Mouse (Mus musculus) liver (tissue): ENCODE data around the gene Ing4.

Source experiments
- DNase-seq: peaks from one replicate; pipeline ENCODE4 v3.0.0-alpha.2; 2020; ENCODE audit warnings: mixed read lengths

Gene Ing4

DNA sequence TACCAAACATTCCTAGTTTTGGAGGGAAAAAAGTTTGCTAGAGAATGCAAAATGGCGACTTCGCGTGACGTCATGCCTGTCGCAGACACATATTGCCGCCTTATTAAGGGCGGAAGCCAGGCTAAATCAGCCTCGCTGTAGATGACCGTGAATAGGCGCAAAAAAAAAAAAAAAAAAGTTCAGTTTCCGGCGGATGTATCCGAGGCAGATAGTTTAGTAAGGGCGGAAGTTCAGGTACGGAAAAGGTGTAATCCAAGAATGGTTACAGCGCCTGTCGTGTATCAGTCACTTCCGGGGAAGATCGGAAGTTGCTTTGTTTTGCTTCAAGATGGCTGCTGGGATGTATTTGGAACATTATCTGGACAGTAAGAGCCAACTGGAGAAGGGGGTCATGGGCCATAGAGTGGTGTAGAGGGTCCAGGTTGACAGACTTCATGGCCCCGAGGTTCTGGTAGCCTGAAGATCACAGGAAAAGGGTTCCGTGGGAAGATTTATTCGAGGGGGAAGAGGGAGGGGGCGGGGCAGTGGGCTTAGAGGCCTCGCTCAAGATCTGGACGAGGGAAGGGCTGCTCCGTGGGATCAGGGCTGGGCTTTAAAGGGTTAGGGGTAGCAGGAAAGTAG is at the start of gene Ing4:
TSS of gene Ing4 (plus strand) at position 228 of the 621 bp plus-strand sequence.
- DNase-seq: peak; percentile 88

DNA sequence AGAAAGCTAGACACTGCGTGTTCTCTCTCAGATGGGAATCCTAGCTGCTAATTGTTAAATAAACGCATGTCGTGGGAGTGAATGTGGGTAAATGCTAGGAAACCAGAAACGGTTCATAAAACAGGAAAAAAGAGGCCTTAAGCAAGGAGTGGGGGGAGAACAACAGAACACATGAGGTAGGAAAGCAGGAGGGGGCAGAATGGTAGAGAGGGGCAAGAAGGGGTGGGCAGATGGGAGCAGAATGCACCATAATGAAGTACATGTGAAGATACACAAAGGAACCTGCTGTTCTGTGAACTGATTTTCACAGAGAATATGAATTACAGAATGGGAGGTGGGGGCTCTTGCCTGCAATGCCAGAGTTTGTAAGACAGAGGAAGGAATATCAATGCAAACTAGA is 47.3 kb upstream of the Ing4 start:
- DNase-seq: no peak

- DNase-seq: no peak
These were observed 46.2 kb upstream of the Ing4 start for GRCm38 (mm10) chr6:124993365-124993764.

DNA sequence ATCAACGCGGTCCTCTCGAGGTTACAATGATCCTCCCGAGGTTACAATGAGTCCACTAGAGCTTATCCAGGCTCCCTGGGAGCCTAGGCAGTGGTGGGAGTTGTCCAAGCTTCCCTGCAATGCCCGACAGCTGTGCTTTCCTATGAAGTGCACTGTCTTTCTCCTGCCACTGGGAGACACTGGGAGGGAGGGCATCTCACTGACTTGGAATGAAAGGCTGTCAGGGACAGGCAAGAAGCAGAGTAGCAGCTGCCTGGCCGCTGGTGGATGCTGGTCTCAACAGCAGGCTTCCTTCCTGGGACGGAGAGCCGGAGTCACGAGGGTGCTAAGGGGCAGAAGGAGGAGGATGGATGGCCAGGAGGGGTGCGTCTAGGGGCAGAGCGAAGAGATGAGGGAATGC is 45.7 kb upstream of the Ing4 start:
- no peak for DNase-seq

DNA sequence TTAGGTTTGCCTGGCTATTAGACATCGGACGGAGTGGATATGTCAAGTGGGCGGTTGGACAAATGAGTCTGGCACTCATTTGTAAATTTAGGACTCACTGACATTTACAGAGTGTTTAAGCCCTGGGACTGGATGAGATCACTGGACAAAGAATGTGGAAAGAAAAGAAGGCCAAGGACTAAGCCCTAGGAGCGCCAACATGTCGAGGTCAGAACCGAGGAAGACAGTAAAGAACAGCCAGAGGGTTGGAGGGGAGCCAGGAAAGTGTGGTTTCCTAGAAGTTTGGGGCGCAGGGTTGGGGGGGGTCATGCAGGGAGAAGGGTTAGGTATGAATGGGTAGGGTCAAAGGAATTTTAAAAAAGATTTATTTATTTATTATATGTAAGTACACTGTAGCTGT is 44.3 kb upstream of the Ing4 start:
- no peak for DNase-seq

GRCm38 (mm10) chr6:124995831-124996403 is 43.6 kb upstream of the Ing4 start:
- no peak for DNase-seq

DNA sequence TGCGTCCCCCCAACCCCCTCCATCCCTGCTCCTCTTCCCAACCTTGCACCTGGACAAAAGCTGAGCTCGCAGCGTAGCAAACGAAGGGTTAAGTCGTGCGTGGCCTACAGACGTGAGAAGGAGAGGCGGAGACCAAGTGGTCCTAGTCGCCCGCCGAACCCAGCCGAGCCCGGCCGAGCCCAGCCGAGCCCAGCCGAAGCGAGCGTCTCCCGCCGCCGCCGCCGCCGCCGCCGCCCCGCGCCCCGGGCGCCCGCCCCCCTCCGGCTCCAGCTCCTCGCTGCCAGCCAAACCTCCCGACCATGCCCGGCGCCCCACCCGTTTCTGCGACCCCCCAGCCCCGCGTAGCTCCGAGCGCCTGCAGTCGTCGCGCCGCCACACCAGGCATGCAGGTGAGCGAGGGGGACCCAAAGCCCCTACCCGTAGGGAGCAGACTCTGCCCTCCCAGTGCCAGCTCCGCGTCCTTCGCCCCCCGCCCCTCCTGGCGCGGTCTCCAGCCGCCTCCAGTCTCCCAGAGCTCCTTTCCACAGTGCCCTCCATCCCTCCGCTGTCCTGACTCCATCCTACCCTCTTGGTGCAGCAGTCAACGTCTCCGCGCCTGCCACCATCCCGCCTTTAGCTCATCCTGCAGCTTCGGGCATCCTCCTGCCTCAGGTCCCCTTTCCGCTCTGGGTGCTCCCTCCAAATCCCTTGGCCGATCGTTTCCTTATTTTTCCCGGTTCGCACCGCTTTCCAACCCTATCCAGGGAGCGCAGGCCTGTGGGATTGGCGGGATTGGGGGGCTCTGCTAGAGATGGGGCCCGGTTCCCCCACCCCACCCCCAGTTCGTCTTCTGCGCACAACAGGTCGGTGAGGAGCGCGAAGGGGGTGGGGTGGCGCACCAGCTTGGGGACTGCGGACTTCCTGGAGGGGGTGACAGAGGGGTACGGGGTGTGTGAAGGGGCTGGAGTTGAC is 42.7 kb upstream of the Ing4 start, which contains the start of gene Pianp:
TSS of gene Pianp (plus strand) at position 144 of the 951 bp plus-strand sequence.
- peak; percentile 61 for DNase-seq

DNA sequence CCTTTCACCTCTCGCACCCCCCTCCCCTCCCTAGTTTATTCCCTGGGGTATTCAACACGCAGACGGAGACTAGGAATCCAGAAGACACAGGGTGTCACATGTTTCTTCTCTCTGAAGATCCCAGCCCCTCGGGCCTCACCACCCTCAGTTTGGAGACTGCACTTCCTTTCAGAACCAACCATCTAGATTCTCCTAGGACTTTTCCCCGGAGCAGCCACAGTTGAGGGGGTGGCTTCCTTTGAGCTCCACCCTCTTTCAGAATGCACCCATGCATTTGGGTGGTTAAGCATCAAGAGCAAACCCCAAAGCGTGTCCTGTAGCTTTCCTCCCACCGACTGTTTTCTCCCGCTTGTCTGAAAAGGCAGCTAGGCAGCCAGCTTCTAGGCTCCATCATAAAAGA is 41.5 kb upstream of the Ing4 start:
- DNase-seq: no peak

- no peak for DNase-seq
These were observed 40.5 kb upstream of the Ing4 start for GRCm38 (mm10) chr6:124999091-124999490.

- DNase-seq: no peak
These were observed 40.0 kb upstream of the Ing4 start for GRCm38 (mm10) chr6:124999546-124999945.

GRCm38 (mm10) chr6:125003706-125004105 is 35.9 kb upstream of the Ing4 start:
- DNase-seq: no peak

GRCm38 (mm10) chr6:125005086-125005485 is 34.5 kb upstream of the Ing4 start:
- DNase-seq: no peak

DNA sequence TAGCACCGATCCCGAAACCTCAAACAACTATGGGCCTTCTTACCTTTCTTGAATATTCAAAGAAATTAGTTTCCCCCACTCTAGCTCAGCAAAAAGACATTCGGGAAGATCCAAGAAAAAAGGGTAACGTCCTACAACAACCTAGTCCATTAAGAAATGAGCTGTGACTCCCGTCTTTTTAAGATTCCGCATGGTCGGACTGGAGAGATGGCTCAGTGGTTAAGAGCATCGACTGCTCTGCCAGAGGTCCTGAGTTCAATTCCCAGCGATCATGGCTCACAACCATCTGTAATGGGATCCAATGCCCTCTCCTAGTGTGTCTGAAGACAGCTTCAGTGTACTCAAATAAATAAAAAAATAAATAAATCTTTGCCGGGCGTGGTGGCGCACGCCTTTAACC is 31.5 kb upstream of the Ing4 start:
- no peak for DNase-seq

- DNase-seq: peak; percentile 95
These were observed 30.9 kb upstream of the Ing4 start for GRCm38 (mm10) chr6:125008586-125009128.

DNA sequence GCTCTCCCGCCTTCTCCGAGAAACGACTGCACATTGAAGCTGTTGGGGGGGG is 30.6 kb upstream of the Ing4 start, which contains the start of gene Zfp384:
TSS of gene Zfp384 (plus strand) at position 17 of the 52 bp plus-strand sequence.
- DNase-seq: no peak

- DNase-seq: peak; percentile 80
These were observed 30.1 kb upstream of the Ing4 start for GRCm38 (mm10) chr6:125009181-125010073.

DNA sequence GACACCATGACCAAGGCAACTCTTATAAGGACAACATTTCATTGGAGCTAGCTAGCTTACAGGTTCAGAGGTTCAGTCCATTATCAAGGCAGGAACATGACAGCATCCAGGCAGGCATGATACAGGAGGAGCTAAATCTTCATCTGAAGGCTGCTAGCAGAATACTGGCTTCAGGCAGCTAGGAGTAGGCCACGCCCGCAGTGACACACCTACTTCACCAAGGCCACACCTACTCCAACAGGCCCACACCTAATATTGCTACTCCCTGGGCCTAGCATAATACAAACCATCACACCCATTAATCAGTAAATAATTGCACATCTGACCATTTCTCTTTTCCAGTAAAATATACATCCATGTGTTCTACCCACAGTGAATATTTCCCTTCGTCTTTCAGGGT is 21.9 kb upstream of the Ing4 start:
- DNase-seq: peak; percentile 79

- peak; percentile 67 for DNase-seq
These were observed 9.0 kb upstream of the Ing4 start for GRCm38 (mm10) chr6:125030532-125030931.

- DNase-seq: no peak
These were observed 8.0 kb upstream of the Ing4 start for GRCm38 (mm10) chr6:125031604-125032003.

GRCm38 (mm10) chr6:125038666-125039065 is 894 bp upstream of the Ing4 start:
- no peak for DNase-seq

DNA sequence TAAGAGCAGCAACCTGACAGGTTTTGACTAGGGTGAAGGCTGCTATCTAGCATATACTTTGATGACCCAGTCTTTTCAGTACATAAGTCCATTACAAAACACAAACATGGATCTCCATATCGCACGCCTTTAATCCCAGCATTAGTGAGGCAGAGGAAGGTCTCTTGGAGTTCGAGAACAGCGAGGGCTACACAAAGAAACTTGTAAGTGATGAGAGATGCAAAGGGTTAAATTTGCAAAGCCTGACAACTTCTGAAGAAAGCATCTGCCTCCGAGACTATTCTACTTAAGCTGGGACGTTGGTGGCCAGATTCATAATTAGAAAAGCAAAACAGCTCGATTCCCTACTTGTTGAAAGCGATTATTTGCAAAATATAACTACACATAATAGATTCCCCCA is 429 bp upstream of the Ing4 start:
- DNase-seq: no peak

- no peak for DNase-seq
These were observed 661 bp downstream of the Ing4 start for GRCm38 (mm10) chr6:125040221-125040620.

DNA sequence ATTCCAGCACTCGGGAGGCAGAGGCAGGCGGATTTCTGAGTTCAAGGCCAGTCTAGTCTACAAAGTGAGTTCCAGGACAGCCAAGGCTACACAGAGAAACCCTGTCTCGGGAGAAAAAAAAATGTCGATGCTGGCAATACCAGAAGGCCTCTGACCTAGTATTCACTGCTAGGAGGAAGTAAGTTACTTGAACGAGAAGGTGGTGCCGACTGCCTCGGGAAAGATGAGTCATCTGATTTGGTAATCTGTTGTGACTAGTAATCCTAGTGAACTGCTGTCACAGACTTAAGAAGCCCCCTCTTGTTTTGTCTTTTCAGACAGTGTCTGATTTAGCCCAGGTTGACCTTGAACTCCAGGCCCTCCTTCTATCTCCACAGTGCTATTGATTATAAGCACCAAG is 1.5 kb downstream of the Ing4 start:
- DNase-seq: no peak
